Mouse (Mus musculus) forebrain, embryonic 14.5 days (tissue): ENCODE measurements around the gene Ftcd. TPM values are rescaled to one million over a fixed set of nuclear protein-coding genes. Genes with fewer than 3 reads are reported as not detected.

Experiments used
- polyA plus RNA-seq: library from polyadenylated mRNA; unstranded; fragments of >200 nt; fragmentation: Nextera tagmentation; extraction: Ambion mirVana; gene quantifications from 2 replicates; pipeline ENCODE4 v1.2.1, GENCODE M21; 2014

Gene Ftcd
- polyA plus RNA-seq, 1 experiment from 2014 or later = not detected

Other genes with a start within 250 kb of the Ftcd start
- 5.6 and 6.9 TPM in 2 replicates for gene Dip2a, start 230.4 kb upstream of the Ftcd start, polyA plus RNA-seq
- gene AC141477.1, start 135.2 kb upstream of the Ftcd start, polyA plus RNA-seq = not detected in 2 replicates
- 9.6 and 10.5 TPM in 2 replicates for gene Pcnt, start 132.9 kb upstream of the Ftcd start, polyA plus RNA-seq
- gene 2610028H24Rik, start 126.6 kb upstream of the Ftcd start, polyA plus RNA-seq = not detected in 2 replicates
- 65.3 and 73.1 TPM in 2 replicates for gene Mcm3ap, start 106.7 kb upstream of the Ftcd start, polyA plus RNA-seq
- gene Ybey, start 106.5 kb upstream of the Ftcd start, polyA plus RNA-seq = 4.6 and 5.2 TPM in 2 replicates
- 36.1 and 38.9 TPM in 2 replicates for gene Lss, start 44.1 kb upstream of the Ftcd start, polyA plus RNA-seq
- 0.21 TPM in 1 of 2 replicates, not detected in the other for gene Spatc1l, start 13.4 kb upstream of the Ftcd start, polyA plus RNA-seq
- gene Col6a2, start 48.0 kb downstream of the Ftcd start, polyA plus RNA-seq = 4.7 and 7.1 TPM in 2 replicates
- 6.6 and 10.8 TPM in 2 replicates for gene Col6a1, start 150.5 kb downstream of the Ftcd start, polyA plus RNA-seq